Mouse (Mus musculus): ENCODE measurements around the gene Wfdc13.

GRCm38 (mm10) chr2:164664851-164665250 lies 20.1 kb upstream of the Wfdc13 start:
- TF ChIP-seq FLI1 (IDR thresholded peaks at IDR 0.05; ENCODE audit: low read length) (no peak), GATA1 (IDR thresholded peaks at IDR 0.05; ENCODE audit: borderline replicate concordance, low read length) (no peak)
